Mouse (Mus musculus) c-Kit-positive CD71-positive TER-119-positive erythroid progenitor cells, embryonic 14.5 days (primary cell): ENCODE data around the gene 5730522E02Rik.

Source experiments
- DNase-seq: peaks from one replicate; pipeline ENCODE4 v3.0.0-alpha.2; 2013; ENCODE audit warnings: low spot score

Gene 5730522E02Rik

GRCm38 (mm10) chr11:26128385-26128784 lies 82.2 kb downstream of the 5730522E02Rik start:
- no peak for DNase-seq

GRCm38 (mm10) chr11:26125923-26126322 lies 84.6 kb downstream of the 5730522E02Rik start:
- DNase-seq, result no peak

GRCm38 (mm10) chr11:26120781-26121557 lies 89.6 kb downstream of the 5730522E02Rik start:
- DNase-seq, result no peak

- no peak for DNase-seq
These were observed 92.9 kb downstream of the 5730522E02Rik start for GRCm38 (mm10) chr11:26117651-26118050.

- DNase-seq, result no peak
These were observed 98.4 kb downstream of the 5730522E02Rik start for GRCm38 (mm10) chr11:26112206-26112605.

DNA sequence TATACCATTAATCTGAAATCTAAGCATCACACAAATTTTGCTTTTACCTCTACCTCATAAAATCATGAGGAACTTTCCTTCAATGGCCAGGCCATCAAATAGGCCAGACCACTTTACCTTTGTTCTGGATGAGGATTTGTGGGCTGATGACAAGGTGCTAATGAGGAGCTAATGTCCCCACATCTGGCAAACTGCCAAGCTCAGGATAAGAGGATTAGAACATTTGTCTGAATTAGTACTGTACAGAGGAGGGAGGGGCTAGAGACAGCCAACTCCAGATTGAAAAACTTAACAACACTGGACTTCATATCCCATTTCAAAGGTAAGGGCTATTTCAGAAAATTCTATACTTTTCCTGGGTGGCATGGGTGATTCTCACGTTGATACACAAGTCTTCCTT lies 101.9 kb downstream of the 5730522E02Rik start:
- DNase-seq, result no peak

DNA sequence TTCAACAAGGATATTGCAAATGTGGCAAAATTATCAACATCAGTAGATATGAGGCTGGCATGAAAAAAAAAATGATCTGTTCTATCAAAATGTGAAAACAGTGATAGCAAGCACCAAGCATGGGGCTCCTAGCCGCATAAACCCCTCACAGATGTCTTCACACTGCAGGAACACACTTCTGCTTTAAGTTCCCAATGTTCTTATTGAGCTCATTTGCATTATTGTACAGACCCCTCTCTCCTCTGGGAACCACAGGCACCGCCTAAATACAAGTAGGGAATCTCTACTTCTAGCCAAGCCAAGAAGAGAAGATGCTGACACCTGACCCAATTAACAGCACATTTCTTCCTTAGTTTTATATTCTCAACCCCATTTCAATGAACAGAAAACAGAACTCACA lies 105.9 kb downstream of the 5730522E02Rik start:
- no peak for DNase-seq

- DNase-seq, result no peak
These were observed 106.9 kb downstream of the 5730522E02Rik start for GRCm38 (mm10) chr11:26103698-26104097.

DNA sequence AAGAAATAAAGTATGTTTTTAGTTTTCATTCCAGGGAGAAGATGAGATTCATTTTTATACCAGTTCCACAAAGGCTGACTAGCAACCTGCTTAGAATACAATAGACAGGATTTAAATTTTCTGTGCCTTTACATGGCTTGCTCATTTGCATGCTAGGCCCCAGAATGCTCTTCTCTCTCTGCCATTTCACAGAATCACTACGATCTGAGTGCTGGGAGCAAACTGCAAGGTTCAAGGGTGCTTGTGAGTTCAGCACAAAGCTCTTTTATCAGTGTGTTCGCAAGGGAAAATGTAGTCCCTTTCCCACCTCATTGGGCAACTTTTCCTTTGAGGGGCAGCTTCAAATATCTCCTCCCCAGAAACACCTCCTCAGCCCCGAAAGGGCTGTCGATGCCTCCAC lies 107.7 kb downstream of the 5730522E02Rik start:
- DNase-seq, result no peak

- no peak for DNase-seq
These were observed 110.5 kb downstream of the 5730522E02Rik start for GRCm38 (mm10) chr11:26100077-26100476.

DNA sequence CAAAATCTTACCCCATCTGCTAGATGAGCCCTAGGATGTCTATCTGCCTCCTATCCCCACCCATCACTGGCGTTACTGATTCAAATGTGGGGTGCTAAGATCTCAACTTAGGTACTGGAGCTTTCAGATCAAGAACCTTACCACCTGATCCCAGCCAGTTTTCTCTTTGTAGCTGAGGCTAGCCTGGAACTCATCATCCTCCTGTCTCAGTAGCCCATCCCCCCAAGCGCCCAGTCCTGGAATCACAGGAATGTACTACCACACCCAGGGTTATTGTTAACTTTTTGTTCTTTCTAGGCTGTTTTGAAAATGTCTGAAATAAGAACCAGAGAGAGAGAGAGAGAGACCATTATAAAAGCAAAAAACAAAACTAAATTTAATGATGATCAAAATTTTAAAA lies 111.6 kb downstream of the 5730522E02Rik start:
- DNase-seq, result no peak

- no peak for DNase-seq
These were observed 114.5 kb downstream of the 5730522E02Rik start for GRCm38 (mm10) chr11:26096095-26096494.

- DNase-seq, result no peak
These were observed 121.6 kb downstream of the 5730522E02Rik start for GRCm38 (mm10) chr11:26088993-26089392.

DNA sequence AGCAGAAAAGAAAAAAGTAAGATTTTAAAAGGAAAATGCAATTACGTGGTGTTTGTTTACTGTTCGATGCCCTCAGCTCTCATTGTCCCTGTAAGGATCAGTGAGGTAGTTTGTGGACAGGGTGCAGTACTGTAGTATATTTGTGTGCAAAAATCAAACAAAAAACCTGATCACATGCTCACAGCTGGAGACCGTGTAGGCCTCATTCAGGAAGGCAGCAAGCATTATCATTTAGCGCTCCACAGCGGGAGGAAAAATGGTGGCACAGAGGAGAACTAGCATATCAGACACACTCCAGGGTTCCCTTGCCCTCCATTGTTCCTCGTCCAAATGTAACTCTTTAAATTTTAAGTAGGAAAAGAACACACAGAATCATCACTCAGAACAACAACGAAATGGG lies 123.9 kb downstream of the 5730522E02Rik start:
- DNase-seq, result no peak

DNA sequence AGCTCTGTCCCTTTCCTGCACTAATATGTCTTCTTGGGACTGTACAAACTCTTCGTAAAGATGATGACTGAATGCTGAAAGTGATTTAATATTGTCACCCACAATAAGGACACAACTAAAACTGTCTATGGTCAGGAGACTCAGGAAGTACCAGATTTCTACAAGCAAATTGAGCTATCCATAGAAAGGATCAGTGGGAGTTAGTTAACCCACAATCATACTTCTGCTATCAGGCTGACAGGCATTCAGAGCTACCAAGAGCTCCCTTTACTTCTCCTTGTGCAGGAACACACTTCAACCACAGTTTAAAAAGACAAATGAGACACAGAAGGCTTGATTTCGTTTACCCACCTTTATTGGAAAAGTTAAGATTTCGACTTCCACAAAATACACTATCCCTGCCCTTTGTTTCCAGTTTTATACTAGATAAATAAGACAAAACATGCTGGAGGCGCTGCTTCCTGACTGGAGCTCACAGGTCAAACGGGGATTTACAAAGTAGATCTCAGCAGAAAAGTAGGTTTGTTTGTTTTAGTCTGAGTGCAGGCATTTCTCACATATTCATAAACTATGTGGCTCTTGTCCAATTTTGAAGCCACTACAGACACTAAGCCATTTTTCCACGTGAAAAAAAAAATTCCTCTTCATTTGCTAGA lies 125.1 kb downstream of the 5730522E02Rik start:
- DNase-seq, result no peak

DNA sequence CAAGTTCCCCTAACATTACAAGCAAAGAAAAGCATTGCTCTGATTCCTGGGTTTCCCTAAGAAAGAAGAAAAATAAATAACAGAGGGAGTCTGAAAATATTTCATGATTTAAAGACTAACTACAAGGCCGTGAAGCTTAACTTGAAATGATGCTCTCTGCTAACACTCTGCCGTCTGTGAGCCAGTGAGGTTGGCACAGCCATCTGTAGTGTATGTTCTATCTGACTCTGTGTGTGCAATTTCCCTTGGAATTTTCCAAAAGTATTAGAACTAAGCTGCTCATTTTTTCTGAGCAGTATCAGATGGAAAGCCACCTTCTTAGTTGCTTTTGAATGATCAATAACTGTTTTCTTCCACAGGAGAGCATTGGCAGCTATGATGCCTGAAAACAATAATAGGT lies 134.2 kb downstream of the 5730522E02Rik start:
- no peak for DNase-seq

DNA sequence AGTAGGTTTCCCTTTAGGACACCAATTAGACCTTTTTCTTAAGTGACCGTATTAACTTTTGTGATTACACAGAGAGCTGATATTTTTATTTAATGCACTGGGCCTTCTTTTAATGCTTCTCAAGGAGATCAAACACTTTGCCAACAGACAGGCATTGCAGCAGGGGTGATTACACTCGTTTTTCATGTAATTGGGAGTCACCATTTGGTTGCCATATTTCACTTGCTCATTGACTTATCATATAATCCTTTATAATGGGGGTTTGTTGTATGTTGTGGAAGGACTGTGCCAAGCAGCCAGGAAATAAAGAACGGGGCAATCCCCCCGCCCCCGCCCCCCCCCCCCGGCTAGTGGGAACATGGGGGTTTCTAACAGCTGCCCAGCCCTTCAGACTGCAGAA lies 135.0 kb downstream of the 5730522E02Rik start:
- no peak for DNase-seq

DNA sequence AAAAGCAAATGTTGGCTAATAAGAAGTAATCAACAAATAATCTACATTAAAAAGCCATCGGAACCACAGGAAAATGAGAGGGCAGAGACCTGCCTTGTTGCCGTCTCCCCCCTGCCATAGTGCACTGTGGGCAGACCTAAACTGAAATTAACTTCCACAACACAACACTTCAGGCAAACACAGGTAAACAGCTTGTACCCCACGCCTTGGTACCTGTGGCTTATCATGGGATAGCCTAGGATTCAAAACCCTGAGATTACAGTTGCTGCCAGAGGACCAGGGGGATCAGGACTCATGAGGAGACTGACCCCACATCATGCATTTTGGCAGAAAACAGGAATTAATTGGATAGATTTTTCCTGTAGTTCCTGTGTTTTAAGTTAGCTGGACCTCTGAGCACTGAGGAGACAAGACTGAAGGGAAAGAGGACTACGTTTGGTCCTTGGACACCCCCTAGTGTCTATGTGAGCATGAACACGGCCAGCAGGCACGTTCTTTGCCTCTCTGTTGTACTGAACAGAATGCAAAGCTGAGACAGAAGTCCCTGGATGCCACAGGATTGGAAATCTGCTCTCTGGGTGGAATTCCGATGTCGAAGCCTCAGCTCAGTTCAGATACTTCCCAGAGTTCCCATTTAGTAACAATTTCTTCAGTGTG lies 136.8 kb downstream of the 5730522E02Rik start:
- DNase-seq, result no peak

- DNase-seq, result no peak
These were observed 138.5 kb downstream of the 5730522E02Rik start for GRCm38 (mm10) chr11:26072101-26072500.

GRCm38 (mm10) chr11:26063252-26063651 lies 147.3 kb downstream of the 5730522E02Rik start:
- no peak for DNase-seq

- DNase-seq, result no peak
These were observed 149.0 kb downstream of the 5730522E02Rik start for GRCm38 (mm10) chr11:26061471-26062137.

DNA sequence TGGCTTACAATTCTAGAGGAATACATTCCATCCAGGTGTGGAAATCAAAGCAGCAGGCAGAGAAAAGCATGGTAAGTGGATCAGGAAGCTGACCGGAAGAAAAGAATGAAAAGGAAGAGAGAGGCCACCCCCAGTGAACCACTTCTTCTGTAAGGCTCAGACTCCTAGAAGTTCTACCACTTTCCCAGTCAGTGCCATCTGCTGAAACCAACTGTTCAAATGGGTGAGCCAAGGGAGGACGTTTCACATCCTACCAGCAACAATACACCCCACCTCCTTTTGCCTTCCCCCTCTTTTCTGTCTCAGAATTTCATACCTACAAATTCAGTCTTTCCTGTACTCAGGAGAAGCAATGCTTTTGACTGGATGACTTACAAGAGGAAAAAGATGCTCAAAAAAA lies 197.0 kb downstream of the 5730522E02Rik start:
- no peak for DNase-seq

- no peak for DNase-seq
These were observed 206.5 kb downstream of the 5730522E02Rik start for GRCm38 (mm10) chr11:26004018-26004417.
